Mouse (Mus musculus) heart, embryonic 13.5 days (tissue): ENCODE data around the gene Higd1b. TPM values are rescaled to one million over a fixed set of nuclear protein-coding genes. Genes with fewer than 3 reads are reported as not detected.

Experiments used
- ATAC-seq: fragments of 200-750 bp; cut with Nextera tagmentation; 2 replicates; pipeline ENCODE4 v1.8.0; 2017; ENCODE audit warnings: moderate TSS enrichment; ENCODE audit not compliant: insufficient number of reproducible peaks, low FRiP score, low TSS enrichment; ENCODE audit errors: extremely low read depth
- H3K27ac ChIP-seq: fragments of 300-500 bp; sonication (generic); replicated peaks from 2 replicates; pipeline ENCODE4 v1.5.1; 2015; ENCODE audit warnings: moderate library complexity, mild to moderate bottlenecking, inconsistent platforms
- H3K27me3 ChIP-seq: fragments of 300-500 bp; sonication (generic); replicated peaks from 2 replicates; pipeline ENCODE4 v1.6.1; 2015; ENCODE audit warnings: mild to moderate bottlenecking, inconsistent platforms
- H3K36me3 ChIP-seq: fragments of 300-500 bp; sonication (generic); 2 replicates; pipeline ENCODE4 v1.6.1; 2015; ENCODE audit warnings: mild to moderate bottlenecking, inconsistent platforms
- H3K4me1 ChIP-seq: fragments of 300-500 bp; sonication (generic); 2 replicates; pipeline ENCODE4 v1.6.1; 2015; ENCODE audit warnings: inconsistent platforms
- H3K4me2 ChIP-seq: fragments of 300-500 bp; sonication (generic); 2 replicates; pipeline ENCODE4 v1.6.1; 2015; ENCODE audit warnings: inconsistent platforms, mild to moderate bottlenecking, moderate library complexity
- H3K4me3 ChIP-seq: fragments of 300-500 bp; sonication (generic); 2 replicates; pipeline ENCODE4 v1.5.1; 2015; ENCODE audit warnings: moderate library complexity, mild to moderate bottlenecking, inconsistent platforms
- H3K9ac ChIP-seq: fragments of 300-500 bp; sonication (generic); 2 replicates; pipeline ENCODE4 v1.6.1; 2015; ENCODE audit warnings: inconsistent platforms, mild to moderate bottlenecking, moderate library complexity
- H3K9me3 ChIP-seq: fragments of 300-500 bp; sonication (generic); 2 replicates; pipeline ENCODE4 v1.6.1; 2016; ENCODE audit warnings: inconsistent platforms
- WGBS: fragments of 180-500 bp; shearing (Covaris S2); methylation state at CpG from one replicate; pipeline ENCODE4 v1.1.7; 2015; ENCODE audit warnings: mixed read lengths; 5-methylcytosine and 5-hydroxymethylcytosine counted together
- polyA plus RNA-seq: library from polyadenylated mRNA; unstranded; fragments of >200 nt; fragmentation: Nextera tagmentation; extraction: Ambion mirVana; gene quantifications from 2 replicates; pipeline ENCODE4 v1.2.1, GENCODE M21; 2015

The Higd1b gene
- polyA plus RNA-seq, 1 experiment from 2014 or later: not detected

DNA sequence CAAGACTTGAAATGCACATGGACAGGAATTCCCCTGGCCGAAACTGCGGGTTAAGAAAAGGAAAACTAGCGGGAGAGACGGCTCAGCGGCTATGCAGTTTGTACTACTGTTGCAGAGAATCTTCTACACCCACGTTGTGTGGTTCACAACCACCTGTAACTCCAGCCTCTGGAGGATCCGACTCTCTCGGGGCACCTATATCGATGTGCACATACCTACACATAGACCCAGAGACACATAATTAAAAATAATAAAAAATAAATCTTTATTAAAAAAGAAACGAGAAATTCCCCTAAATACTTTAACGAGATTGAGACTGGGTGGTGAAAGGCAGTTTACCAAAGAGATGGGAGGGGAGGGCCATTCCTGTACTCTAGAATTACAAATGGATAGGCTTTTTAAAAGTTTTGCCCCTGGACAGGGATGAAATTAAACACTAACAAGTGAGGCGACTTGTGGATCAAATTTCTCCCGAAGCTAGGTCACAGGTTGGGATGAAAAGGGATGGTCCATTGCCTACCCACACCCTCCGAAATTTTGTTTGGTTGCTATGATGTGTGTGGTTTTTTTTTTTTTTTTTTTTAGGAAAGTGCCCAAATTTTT, 15.8 kb upstream of the Higd1b start:
- WGBS: 8% methylated on average over 14 of the region's 14 CpGs
- Histone ChIP-seq H3K9ac (peak overlapping the region; percentile 95), H3K27me3 (0 out of 2 replicates have a peak, but pooled peaks cover 3% of the 10 kb centered on the region), H3K27ac (peak overlapping the region; percentile 99), H3K4me3 (peak overlapping the region; percentile 70), H3K9me3 (no peaks in the 10 kb centered on the region), H3K36me3 (no peaks in the 10 kb centered on the region), H3K4me1 (peaks cover 26% of the 10 kb centered on the region), H3K4me2 (peak overlapping the region; percentile 86)
- ATAC-seq: no peak

DNA sequence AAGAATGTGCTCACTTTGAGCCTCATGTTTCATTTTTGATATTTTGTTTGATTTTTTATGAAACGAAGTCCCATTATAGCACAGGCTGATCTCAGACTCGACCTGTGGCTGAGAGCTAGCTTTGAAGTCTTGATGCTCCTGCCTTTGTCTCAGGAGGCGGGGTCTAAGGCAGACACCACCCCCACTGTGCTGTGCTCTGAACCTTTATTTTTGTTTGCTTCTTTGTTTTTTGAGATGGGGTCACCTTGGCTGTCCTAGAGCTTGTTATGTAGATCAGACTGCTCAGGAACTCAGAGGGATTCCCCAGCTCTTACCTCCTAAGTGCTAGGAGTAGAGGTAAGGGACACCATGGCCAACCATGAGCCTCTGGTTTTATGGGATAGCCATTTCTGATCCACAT, 15.2 kb upstream of the Higd1b start:
- Histone ChIP-seq H3K27me3 (0 out of 2 replicates have a peak, but pooled peaks cover 3% of the 10 kb centered on the region), H3K36me3 (no peaks in the 10 kb centered on the region), H3K9me3 (no peaks in the 10 kb centered on the region), H3K4me3 (no peak overlapping the region), H3K4me1 (peaks cover 21% of the 10 kb centered on the region), H3K27ac (no peak overlapping the region), H3K4me2 (no peak overlapping the region), H3K9ac (no peak overlapping the region)
- WGBS: 31% methylated on average over 3 of the region's 3 CpGs
- no peak for ATAC-seq

DNA sequence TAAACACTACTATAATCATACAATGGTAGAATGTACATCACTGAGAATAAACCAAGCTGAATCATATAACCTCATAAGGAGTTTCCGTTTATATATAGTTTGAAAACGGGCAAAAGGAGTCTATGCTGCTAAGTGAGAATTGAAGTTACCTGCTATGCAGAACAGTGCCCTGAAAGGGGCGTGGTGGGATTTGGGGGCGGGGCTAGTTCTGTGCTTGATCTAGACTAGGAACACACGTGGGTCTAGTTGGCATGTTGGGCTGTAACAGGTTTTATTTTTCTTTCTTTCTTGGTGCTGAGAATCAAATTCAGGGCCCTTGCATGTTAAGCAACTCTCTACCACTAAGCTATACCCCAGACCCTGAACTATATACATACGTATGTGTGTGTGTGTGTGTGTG, 14.4 kb upstream of the Higd1b start:
- H3K4me1 ChIP-seq: peaks cover 14% of the 10 kb centered on the region
- no peak overlapping the region for H3K4me3 ChIP-seq
- H3K9ac ChIP-seq: no peak overlapping the region
- 47% methylated on average over 6 of the region's 6 CpGs for WGBS
- H3K27me3 ChIP-seq: 0 out of 2 replicates have a peak, but pooled peaks cover 3% of the 10 kb centered on the region
- no peak overlapping the region for H3K4me2 ChIP-seq
- ATAC-seq: no peak
- H3K9me3 ChIP-seq: no peaks in the 10 kb centered on the region
- H3K27ac ChIP-seq: no peak overlapping the region
- no peaks in the 10 kb centered on the region for H3K36me3 ChIP-seq

DNA sequence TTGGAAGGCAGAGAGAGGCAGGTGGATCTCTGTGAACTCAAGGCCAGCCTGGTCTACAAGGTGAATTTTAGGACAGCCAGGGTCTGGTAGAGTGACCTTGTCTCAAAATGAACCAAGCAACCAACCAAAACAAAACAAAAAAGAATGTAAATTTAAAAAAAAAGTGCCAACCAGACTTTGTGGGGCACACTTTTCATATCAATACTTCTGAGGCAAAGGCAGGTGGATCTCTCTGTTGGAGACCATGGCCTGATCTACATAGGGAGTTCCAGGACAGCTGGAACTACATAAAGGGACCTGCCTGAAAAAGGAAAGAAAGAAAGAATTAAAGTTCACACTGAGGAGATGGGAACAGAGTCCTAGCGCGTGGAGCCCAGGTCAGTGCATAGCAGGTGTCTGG, 9.2 kb upstream of the Higd1b start:
- Histone ChIP-seq H3K27ac (no peak overlapping the region), H3K27me3 (no peaks in the 10 kb centered on the region), H3K4me3 (no peak overlapping the region), H3K9ac (no peak overlapping the region), H3K4me1 (peaks cover 17% of the 10 kb centered on the region; the same call in 1 of the 2 replicates), H3K9me3 (no peaks in the 10 kb centered on the region), H3K36me3 (no peaks in the 10 kb centered on the region), H3K4me2 (no peak overlapping the region)
- 73% methylated on average over 2 of the region's 2 CpGs for WGBS
- ATAC-seq: no peak

DNA sequence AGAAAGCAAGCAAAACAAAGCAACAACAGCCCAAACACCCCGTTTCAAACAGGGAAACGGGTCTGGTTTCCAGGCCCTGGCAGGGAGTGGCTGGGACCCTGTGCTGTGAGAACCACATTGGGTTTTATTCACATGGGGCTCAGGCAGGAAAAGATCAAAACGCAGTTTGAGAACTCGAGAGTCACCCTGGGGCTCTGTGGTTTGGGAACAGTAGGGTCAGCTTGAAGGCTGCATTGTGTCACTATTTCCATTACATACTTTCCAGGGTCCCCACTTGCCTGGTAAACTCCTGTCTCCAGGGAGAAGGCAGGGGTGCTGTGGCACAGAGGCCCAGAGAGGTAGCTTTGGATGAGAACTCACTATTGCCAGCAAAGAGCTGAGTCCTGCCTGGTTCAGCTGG, 8.6 kb upstream of the Higd1b start:
- ATAC-seq: no peak
- Histone ChIP-seq H3K4me2 (no peak overlapping the region), H3K27me3 (no peaks in the 10 kb centered on the region), H3K4me1 (peaks cover 17% of the 10 kb centered on the region; the same call in 1 of the 2 replicates), H3K27ac (no peak overlapping the region), H3K9me3 (no peaks in the 10 kb centered on the region), H3K4me3 (no peak overlapping the region), H3K9ac (0 out of 2 replicates have a peak overlapping the region, but pooled peaks have one; percentile 2), H3K36me3 (no peaks in the 10 kb centered on the region)
- 48% methylated on average over 4 of the region's 4 CpGs for WGBS

DNA sequence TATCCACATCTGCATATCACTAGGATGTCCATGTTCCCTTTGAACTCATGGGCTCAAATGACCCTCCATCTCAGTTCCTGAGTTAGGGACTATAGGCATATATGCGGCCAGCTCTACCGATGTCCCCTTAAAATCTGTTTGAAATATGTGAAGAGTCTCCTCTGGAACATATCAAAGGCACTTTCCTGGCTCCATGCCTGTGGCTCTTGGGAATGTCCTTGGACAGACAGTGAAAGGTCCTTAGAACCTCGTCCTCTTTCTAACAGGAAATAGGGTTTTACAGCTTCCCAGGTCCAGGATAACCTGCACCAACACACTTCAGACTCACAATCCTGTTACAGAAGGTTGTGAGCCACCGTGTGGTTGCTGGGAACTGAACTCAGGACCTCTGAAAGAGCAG, 5.4 kb upstream of the Higd1b start:
- H3K9ac ChIP-seq: no peak overlapping the region
- H3K4me3 ChIP-seq: no peak overlapping the region
- 50% methylated on average over 4 of the region's 4 CpGs for WGBS
- no peaks in the 10 kb centered on the region for H3K27me3 ChIP-seq
- H3K36me3 ChIP-seq: no peaks in the 10 kb centered on the region
- no peaks in the 10 kb centered on the region for H3K9me3 ChIP-seq
- no peak overlapping the region for H3K27ac ChIP-seq
- no peak for ATAC-seq
- H3K4me1 ChIP-seq: peaks cover 17% of the 10 kb centered on the region; the same call in 1 of the 2 replicates
- H3K4me2 ChIP-seq: no peak overlapping the region

DNA sequence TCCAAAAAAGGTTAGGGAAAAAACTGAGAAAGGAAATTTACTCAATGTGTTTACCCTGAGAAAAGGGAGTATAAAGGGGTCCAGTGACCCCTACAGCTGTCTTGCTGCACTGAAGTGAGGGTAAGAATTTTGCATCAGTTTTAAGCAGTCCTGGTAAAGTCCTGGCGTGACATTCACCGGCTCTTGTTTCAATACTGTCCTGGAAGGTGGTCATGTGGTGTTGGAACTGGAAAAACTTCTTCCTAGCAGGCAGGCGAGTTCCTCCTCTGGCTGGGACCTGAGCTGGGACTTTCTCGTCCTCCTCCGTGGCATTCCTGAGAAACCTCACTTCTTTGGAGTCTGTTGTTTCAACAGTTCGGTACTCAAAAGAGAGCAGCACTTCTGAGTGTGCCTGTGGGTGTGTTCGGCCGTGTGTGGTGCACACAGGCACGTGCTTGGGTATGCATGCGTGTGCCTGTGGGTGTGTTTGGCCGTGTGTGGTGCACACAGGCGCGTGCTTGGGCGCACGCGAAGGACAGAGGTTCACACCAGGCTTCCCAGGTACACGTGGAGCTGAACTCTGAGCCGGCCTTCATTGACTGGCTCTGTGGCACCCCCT, 2.9 kb upstream of the Higd1b start:
- H3K4me3 ChIP-seq: no peak overlapping the region
- WGBS: 64% methylated on average over 18 of the region's 18 CpGs
- no peaks in the 10 kb centered on the region for H3K9me3 ChIP-seq
- ATAC-seq: no peak
- H3K27ac ChIP-seq: no peak overlapping the region
- H3K4me1 ChIP-seq: peaks cover 9% of the 10 kb centered on the region; the same call in 1 of the 2 replicates
- H3K4me2 ChIP-seq: no peak overlapping the region
- no peak overlapping the region for H3K9ac ChIP-seq
- H3K27me3 ChIP-seq: no peaks in the 10 kb centered on the region
- peaks cover 15% of the 10 kb centered on the region for H3K36me3 ChIP-seq

DNA sequence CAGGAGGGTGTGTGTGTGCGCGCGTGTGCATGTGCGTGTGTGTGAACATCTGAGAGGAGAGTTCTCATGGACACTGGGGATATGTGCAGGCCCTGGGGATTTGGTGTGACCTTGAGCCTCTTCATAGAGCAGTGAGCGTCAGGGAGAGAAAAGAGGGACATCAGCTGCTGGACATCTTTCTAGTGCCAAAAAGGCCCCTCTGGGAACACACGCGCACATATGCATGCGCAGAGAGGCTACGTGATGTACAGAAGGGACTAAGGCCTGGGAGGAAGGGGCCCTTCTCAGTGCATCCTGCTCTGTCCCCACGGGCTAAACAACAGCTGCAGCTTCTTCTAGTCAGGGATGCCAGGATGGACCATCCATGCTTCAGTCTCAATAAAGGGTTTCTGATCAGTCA, 1.4 kb upstream of the Higd1b start:
- Histone ChIP-seq H3K4me3 (no peak overlapping the region), H3K9me3 (no peaks in the 10 kb centered on the region), H3K36me3 (peaks cover 29% of the 10 kb centered on the region), H3K9ac (no peak overlapping the region), H3K27ac (no peak overlapping the region), H3K4me1 (peaks cover 8% of the 10 kb centered on the region; the same call in 1 of the 2 replicates), H3K27me3 (no peaks in the 10 kb centered on the region), H3K4me2 (no peak overlapping the region)
- WGBS: 90% methylated on average over 10 of the region's 10 CpGs
- no peak for ATAC-seq

DNA sequence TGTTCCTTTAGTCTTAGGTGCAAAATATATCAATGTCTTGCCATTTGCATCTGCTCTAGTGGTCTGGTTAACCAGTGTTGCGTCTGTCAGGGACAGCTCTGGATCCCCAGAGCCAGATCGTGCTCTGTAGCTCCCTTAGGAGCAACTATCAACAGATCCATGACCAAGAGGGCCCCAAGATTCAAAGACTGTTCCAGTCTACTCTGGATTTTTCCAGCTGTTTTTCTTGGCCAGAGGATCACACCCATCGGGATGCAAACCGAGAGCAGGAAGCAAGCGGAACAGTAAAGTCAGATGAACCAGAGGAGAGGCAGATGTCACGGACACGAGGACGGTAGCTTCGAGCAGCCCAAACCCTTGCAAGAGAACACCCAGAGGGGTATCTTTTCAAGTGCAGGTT, 497 bp downstream of the Higd1b start:
- WGBS: 78% methylated on average over 9 of the region's 9 CpGs
- H3K4me1 ChIP-seq: peaks cover 4% of the 10 kb centered on the region; the same call in 1 of the 2 replicates
- H3K9ac ChIP-seq: no peak overlapping the region
- no peak for ATAC-seq
- no peak overlapping the region for H3K4me2 ChIP-seq
- H3K9me3 ChIP-seq: no peaks in the 10 kb centered on the region
- H3K36me3 ChIP-seq: peaks cover 49% of the 10 kb centered on the region
- H3K27ac ChIP-seq: no peak overlapping the region
- no peaks in the 10 kb centered on the region for H3K27me3 ChIP-seq
- no peak overlapping the region for H3K4me3 ChIP-seq

DNA sequence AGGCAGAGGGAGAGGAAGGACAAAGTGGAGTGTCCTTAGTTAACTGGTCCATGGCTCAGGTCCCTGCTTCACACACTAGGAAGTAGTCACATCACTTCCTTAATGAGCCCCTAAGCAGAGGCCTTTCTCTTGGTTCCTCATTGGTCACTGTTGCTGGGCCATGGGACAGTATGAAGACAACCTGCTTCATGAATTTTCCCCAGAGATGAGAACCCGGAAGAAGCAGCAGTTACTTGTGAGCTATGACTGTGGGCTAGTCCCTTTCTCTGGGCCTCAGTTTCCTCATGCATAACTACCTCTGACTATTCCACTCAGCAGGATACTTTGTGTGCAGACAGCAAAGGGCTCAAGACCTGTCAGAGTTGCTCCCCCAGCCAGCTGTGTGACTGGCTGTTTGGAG, 1.7 kb downstream of the Higd1b start:
- Histone ChIP-seq H3K27me3 (no peaks in the 10 kb centered on the region), H3K4me2 (no peak overlapping the region), H3K27ac (no peak overlapping the region), H3K4me1 (no peaks in the 10 kb centered on the region), H3K9ac (no peak overlapping the region), H3K36me3 (peaks cover 61% of the 10 kb centered on the region), H3K9me3 (no peaks in the 10 kb centered on the region), H3K4me3 (no peak overlapping the region)
- 90% methylated on average over 1 of the region's 1 CpGs for WGBS
- no peak for ATAC-seq

DNA sequence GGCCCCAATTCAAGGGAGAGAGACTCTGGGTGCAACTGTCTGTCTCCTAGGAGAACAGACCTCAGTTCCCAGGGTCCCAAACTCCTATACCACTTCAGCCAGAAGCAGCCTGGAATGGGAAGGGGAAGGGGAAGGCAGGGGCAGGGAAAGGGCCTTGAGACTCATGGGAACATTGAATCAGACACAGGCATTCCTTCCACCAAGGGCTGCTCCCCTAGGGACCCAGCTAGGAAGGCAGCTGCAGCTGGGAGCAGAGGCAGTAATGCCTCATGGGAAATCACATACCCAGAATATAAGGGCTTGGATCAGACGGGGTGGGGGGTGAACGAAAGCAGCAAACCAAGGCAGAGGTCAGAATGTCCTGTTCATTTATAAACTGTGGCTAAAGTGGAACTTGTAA, 2.5 kb downstream of the Higd1b start:
- Histone ChIP-seq H3K4me3 (no peak overlapping the region), H3K27me3 (no peaks in the 10 kb centered on the region), H3K9ac (no peak overlapping the region), H3K27ac (no peak overlapping the region), H3K9me3 (no peaks in the 10 kb centered on the region), H3K4me1 (no peaks in the 10 kb centered on the region), H3K4me2 (no peak overlapping the region), H3K36me3 (peaks cover 69% of the 10 kb centered on the region)
- no peak for ATAC-seq
- 79% methylated on average over 2 of the region's 2 CpGs for WGBS

DNA sequence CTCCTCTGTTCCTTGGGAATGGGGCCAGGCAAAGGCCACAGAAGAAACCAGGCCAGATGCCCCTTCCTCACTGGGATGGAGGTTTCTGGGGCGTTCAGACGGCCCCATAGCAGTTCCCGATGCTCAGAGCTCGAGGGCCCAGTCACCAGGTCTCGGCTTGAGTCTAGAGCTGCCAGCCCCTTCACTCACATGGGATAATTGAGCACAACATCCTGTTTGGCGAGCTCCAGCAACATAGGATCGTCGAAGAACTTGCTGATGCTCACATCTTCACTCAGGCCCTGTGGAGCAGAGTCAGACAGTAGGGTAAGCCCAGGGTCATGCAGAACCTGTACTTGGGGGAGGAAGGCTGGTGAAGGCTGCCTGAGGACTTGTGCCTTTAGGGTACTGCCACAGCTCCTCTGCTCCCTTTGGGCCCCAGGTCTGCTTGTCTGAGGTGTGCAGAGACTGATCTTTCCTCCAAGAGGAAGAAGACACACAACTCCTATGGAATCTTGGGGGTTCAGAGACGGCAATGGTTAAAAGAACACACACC, 3.0 kb downstream of the Higd1b start:
- Histone ChIP-seq H3K4me1 (no peaks in the 10 kb centered on the region), H3K36me3 (peaks cover 74% of the 10 kb centered on the region), H3K27me3 (no peaks in the 10 kb centered on the region), H3K9me3 (no peaks in the 10 kb centered on the region), H3K27ac (no peak overlapping the region), H3K4me3 (no peak overlapping the region), H3K4me2 (no peak overlapping the region), H3K9ac (no peak overlapping the region)
- ATAC-seq: no peak
- WGBS: 86% methylated on average over 9 of the region's 9 CpGs
